Mouse (Mus musculus): ENCODE measurements around the gene Tmem121.
"Not testable (repeated sequence)": the region's sequence is repeated elsewhere in the genome, so short reads cannot be mapped to it uniquely, and the experiment has no call there.

Gene Tmem121

DNA sequence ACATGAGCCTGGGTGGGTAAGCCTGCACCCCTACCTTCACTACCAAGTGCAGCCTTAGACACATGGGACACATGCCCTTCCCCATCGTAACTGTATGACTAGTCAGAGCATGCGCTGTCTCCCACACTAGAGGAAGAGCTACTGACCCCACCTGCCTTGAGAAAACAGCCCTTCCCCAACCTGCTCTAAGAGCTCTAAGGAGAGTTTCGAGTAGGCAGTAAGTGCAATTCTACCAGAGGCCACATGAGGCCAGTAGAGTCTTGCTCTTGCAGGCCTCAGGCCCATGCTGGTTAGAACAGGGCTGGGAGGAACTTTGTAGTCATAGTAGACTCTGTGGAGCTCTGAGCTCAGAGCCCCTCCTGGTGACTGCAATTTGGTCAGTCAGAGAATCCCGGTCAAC is 34.7 kb downstream of the Tmem121 start:
- no peak for DNase-seq (ENCODE audit: low read depth, low spot score)

DNA sequence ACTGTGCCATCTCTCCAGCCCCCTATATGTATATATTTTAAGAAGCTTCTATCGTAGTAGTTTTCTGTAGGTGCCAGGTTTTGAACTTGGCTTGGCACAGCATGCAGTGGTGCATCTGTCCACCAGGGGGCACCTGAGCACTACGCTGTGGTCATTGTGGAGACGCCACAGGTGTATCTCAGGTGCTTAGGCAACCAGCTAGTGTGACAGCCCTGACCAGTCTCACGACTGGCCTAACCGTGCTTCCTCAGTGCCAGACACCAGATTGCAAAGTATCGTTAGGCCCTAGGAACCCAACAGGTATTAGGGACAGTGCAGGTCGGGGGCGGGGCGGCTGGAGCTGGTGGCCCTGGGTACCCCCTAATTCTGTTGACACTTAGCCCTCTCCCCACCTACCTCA is 35.6 kb downstream of the Tmem121 start:
- no peak for DNase-seq (ENCODE audit: low read depth, low spot score)

DNA sequence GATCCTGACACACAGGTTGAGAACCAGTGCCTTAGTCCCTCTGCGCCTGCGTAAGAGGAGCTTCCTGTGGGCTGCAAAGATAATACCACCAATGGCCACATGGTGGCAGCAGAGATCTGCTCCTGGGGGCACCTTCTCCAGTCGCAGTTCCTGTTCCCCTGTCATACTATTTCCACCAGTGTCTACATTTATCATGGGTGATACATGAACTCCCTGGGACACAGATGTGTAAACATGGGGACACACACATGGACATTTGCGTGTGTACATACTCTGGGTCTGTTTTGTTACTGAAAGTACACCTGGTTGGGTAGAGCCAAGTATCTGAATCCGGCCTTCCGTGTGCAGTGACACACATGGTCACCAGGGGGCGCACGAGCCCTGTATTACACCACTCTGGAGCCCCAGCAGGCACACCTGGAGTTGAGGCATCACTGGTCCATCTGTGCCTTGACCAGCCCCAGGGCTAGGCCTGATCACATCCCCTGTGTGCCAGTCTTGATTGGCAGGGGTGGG is 36.4 kb downstream of the Tmem121 start:
- DNase-seq (ENCODE audit: low read depth, low spot score), result peak; percentile 75

DNA sequence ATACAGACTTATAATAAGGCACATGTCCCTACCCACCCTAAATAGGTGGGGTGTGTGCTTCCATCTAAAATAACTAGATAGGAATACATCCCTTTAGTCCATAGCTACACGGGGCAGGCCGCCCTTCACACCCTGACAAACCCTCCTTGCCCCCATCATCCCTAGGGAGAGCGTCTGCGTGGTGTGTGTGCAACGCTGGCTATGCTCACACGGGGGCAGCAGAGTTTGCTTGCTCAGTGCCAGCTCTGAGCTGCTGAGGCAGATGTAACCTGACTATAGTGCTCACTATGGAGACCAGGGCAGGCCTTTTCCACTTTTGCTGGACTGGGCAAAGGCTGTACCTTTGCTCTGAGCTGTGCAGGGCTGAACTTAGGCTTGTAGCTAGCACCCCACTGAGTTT is 37.0 kb downstream of the Tmem121 start:
- DNase-seq (ENCODE audit: low read depth, low spot score), result no peak

DNA sequence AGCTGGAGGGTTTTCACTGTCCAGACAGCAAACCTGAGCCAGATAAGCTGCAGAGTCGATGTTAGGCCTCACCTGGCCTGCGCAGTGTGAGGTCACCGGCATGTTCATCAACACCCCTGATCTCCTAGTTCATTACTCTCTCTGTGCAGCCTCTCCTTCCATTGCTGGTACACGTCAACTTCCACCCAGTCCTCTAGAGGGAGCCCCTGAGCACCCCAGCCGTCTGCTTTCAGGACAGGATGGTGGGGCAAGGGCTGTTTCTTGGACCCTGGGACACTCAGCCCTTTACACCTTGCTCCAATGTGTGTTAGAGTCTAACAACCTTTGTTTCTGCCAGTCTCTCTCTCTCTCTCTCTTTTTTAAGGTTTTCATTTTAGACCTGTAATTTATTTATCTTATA is 38.5 kb downstream of the Tmem121 start:
- no peak for DNase-seq (ENCODE audit: low read depth, low spot score)

DNA sequence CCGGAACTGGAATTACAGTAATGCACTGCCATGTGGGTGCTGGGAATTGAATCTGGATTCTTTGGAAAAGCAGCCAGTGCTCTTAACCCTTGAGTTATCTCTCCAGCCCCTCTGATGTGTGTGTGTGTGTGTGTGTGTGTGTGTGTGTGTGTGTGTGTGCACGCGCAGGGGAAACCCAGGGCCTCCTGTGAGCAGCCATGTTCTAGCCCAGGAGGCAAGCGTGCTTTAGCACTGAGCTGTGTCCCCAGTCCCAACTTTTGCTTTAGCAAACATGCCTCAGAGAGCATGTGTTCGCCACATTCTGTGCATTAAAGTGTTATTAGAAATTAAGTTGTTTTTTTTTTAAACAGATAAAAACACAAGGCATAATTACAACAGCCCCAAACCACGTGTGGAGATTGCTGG is 39.0 kb downstream of the Tmem121 start:
- no peak for DNase-seq (ENCODE audit: low read depth, low spot score)

DNA sequence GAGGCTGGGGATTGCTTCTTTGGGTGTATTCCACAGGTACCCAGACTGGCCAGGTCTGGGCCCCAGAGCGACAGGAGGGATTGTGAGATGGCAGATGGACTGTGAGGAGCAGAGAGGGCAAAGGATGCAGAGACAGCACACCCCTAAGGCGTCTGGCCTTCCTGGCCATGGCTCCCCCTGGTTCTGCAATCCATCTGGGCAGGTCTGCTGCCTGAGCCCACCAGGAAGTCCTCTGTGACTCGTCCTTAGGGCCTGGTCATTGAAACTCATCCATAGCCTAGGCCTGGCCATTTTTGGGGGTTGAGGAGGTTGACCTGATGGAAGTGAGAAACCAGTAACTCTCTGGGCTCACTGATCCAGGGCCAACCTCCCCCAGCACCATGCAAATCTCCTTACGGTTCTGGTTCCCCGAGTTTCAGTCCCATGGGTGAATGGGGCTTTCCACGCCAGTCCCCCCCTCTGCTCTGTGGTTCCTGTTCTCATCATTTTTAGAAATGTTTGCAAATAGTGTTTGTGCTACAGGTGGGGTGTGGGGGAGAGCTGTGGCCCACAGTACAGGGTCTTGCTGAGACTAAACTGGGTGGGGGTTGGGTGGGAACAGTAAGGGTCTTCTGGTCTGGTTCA is 42.4 kb downstream of the Tmem121 start:
- DNase-seq (ENCODE audit: low read depth, low spot score), result no peak

DNA sequence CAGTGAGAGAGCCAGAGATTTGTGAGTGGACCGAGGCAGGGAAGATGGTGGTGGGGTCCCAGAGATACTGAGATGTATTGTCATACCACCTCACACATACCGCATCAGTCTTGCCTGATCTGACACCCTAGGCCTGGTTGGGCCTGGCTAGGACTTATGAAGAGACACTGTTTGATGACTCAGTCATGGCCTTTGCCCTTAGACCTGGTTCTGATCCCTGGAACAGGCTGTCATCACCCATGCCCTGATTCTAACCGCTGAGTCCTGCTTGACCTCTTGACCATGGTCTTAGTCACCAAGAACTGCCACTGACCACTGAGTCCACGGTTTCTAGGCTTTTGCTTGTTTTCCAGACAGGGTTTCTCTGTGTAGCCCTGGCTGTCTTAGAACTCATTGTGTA is 45.0 kb downstream of the Tmem121 start:
- no peak for DNase-seq (ENCODE audit: low read depth, low spot score)

DNA sequence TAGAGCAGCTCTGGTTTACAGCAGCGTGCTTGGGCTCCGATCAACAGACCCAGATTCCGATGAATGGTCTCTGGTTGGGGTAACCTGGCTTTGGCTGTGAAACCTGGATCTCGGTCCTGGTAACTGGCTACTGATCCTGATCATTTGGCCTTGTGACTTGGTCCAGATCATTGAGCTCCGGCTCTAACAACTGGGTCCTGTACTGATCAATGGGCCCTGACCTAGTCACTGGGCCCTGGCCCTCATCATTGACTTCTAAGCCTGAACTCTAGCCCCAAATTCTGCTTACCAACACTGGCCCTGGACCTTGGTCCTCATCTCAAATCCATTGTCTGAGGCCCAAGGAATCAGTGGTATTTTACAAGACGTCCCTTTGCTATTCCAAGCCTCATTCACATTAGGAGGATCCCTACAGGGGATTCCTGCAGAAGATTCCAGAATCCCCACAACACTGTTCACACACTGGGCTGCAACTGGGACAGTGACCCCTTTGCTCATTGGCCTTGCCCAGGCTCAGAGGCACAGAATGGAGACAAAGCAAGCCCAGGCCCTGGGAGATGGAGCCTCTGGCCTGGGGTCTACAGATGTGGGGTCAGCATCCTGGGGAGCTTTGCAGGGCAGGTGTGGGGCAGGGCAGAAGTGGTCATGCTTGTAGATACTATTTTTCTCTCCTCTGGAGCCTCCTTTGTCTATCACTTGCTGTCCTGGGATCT is 46.0 kb downstream of the Tmem121 start:
- DNase-seq (ENCODE audit: low read depth, low spot score), result not testable (repeated sequence)

DNA sequence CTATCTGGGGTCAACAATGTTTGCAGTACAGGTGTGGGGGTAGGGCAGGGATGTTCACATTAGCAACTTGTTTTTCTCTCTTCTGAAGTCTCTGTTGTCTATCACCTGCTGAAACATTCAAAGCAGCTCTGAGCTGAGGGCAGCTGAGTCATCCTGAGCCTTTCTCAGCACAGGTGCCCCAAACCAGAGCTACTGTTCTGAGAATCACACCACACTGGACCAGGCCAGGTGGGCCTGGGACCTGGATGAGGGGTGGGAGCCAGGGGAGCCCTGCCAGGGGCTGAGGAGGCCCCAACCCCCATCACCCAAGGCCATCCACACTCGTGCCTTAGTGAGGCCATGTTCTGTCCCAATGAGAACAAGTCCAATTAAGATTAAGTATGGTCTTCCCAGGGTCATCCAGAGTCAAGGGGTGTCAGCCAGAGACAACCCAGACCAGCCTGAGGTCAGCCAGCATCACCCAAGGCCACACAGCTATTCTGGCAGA is 46.6 kb downstream of the Tmem121 start:
- not testable (repeated sequence) for DNase-seq (ENCODE audit: low read depth, low spot score)

Measured in retina, postnatal 7 days (tissue).